Mouse (Mus musculus): Measurements from ENCODE around the gene 4930502E18Rik.

DNA sequence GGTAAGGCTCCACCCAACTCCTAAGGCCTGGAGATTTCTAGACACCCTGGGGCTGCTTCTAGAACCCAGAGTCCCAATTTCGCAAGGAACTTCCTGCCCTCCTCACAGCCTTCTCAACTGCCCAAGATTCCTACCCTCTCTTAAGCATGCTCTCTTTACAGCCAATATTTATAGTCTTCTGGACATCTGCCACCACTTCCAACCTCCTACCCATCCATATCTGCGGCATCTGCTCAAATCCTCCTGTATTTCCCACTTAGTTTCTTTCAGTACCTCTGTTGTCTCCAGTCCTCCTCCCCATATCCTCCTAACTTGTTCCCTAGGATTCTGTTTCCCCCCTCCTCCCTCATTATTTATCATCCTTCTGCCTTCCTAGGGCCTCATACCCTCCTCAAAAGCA, 25.4 kb upstream of the 4930502E18Rik start:
- TF ChIP-seq CTCF (IDR thresholded peaks at IDR 0.05; ENCODE audit: extremely low read depth, insufficient read depth, insufficient read length, insufficient replicate concordance) (no peak), POLR2A (IDR thresholded peaks at IDR 0.05; ENCODE audit: low read depth, low read length) (no peak)

Measured in spleen, adult 2 months (tissue).